Mouse (Mus musculus): ENCODE measurements around the gene Pnrc1.
A peak's percentile ranks its signal among the peaks of the same experiment; 100 is the strongest.

Gene Pnrc1

GRCm38 (mm10) chr4:33270386-33271314 is 19.3 kb downstream of the Pnrc1 start:
- DNase-seq (ENCODE audit: low spot score in 2 of 2): no peak

DNA sequence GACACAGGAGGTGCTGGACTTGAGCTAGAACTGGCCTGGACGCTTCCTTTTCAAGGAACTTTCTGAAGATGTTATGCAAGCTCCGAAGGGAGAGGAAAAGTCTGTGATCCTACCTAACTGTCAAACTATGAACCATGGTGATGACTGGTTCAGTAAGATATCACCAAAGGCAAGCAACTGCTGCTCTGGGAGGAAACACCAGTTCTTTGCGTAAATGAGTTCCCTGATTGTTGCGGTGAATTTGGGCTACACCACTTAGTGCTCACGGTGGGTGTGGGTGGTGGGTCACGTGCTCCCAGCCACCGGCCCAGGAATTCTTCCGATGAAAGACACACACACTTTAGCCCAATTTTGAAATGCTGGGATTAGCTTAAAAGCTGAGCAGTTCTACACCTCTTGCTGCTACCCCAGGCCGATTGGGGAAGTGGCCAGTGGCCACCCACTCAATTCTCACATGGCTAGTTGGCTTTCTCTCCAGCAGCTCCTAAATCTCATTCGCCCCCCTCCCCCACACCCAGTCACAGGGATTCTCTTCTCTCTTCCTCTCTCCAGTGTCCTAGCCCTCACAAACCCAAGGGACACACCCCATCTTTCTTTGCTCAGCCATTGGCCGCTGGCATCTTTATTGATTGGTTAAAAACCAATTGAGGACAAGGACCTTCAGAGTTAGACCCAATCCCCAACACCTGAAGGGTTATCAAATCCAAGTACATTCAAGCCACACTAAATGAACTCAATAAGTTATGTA is 24.8 kb downstream of the Pnrc1 start:
- DNase-seq (ENCODE audit: low spot score in 2 of 2): no peak

DNA sequence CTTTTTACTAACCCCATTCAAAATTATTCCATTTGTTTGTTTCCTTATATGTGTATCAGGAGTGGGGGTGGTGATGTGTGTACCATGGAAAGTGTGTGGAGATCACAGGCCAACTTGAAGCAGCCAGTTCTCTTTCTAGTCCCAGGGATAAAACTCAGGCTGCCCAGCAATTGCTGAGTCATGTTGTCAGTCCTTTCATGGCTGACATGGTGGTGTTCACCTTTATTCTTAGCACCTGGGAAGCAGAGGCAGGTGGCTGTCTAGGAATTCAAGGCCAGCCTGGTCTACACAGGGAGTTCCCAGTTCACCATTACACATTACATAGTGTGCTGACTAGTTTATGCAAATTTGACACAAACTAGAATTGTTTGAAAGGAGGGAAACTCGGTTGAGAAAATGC is 27.1 kb downstream of the Pnrc1 start:
- no peak for DNase-seq (ENCODE audit: low spot score in 2 of 2)

DNA sequence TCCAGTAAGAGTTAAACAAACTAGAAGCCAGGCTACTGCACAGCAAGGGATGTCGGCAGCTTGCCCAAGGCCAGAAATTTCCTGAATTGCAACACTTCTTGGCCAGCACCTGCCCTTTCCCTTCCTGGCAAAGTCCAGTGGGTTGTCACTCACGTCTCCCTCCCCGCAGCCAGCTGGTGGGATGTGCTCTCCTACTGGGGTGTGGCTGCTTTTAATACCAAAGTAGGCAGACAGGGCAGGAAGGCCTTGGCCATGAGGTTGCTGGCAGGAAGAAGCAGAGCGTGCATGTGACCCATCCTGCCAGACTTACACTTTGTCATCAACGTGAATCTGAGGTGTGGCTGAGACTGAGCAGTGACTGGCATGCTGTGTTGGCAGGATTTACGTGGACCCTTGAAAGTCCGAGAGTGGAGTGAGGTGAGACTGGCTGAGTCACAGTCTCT is 28.6 kb downstream of the Pnrc1 start:
- DNase-seq (ENCODE audit: low spot score in 2 of 2): peak; percentile 40 to 52

DNA sequence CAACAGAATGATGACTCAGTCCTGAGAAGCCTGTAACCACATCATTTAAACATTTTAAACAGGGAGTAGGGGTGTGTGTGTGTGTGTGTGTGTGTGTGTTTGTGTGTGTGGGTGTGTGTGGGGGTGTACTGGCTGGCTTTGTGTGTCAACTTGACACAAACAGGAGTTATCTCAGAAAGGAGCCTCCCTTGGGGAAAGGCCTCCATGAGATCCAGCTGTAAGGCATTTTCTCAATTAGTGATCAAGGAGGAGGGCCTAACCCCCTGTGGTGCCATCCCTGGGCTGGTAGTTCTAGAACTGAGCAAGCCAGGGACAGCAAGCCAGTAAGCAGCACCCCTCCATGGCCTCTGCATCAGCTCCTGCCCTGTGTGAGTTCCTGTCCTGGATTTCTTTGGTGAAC is 29.7 kb downstream of the Pnrc1 start:
- no peak for DNase-seq (ENCODE audit: low spot score in 2 of 2)

GRCm38 (mm10) chr4:33257263-33257964 is 32.5 kb downstream of the Pnrc1 start:
- no peak for DNase-seq (ENCODE audit: low spot score in 2 of 2)

GRCm38 (mm10) chr4:33254706-33255105 is 35.3 kb downstream of the Pnrc1 start:
- no peak for DNase-seq (ENCODE audit: low spot score in 2 of 2)

- DNase-seq (ENCODE audit: low spot score in 2 of 2): no peak
These were observed 39.1 kb downstream of the Pnrc1 start for GRCm38 (mm10) chr4:33250867-33251266.

GRCm38 (mm10) chr4:33249716-33250230 is 40.2 kb downstream of the Pnrc1 start:
- no peak for DNase-seq (ENCODE audit: low spot score in 2 of 2)

GRCm38 (mm10) chr4:33248915-33249314 is 41.0 kb downstream of the Pnrc1 start:
- no peak for DNase-seq (ENCODE audit: low spot score in 2 of 2)

- DNase-seq (ENCODE audit: low spot score in 2 of 2): peak; percentile 98 to 99
These were observed 41.7 kb downstream of the Pnrc1 start for GRCm38 (mm10) chr4:33248062-33248889.

- DNase-seq (ENCODE audit: low spot score in 2 of 2): peak; percentile 98 to 99
These were observed 42.4 kb downstream of the Pnrc1 start for GRCm38 (mm10) chr4:33247479-33248053.

GRCm38 (mm10) chr4:33245853-33246395 is 44.0 kb downstream of the Pnrc1 start:
- DNase-seq (ENCODE audit: low spot score in 2 of 2): no peak

DNA sequence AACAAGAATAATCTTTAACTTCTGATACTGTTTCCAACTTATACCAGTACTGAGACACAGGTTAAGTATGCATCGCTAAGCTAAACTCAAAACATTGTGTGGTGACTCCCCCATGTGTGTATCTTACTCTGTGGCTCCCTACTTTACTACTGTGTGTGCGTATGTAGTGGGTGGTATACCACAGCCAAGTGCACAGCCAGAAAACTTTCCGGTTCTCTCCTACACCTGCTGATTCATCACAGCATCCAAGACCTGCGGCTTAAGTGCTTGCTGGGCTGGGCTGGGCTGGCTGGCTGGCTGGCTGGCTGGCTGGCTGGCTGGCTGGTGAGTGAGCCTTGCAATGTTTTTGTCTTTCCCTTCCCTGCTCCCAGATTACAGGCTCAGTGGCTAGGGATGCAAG is 46.0 kb downstream of the Pnrc1 start:
- peak; percentile 29 to 42 for DNase-seq (ENCODE audit: low spot score in 2 of 2)

DNA sequence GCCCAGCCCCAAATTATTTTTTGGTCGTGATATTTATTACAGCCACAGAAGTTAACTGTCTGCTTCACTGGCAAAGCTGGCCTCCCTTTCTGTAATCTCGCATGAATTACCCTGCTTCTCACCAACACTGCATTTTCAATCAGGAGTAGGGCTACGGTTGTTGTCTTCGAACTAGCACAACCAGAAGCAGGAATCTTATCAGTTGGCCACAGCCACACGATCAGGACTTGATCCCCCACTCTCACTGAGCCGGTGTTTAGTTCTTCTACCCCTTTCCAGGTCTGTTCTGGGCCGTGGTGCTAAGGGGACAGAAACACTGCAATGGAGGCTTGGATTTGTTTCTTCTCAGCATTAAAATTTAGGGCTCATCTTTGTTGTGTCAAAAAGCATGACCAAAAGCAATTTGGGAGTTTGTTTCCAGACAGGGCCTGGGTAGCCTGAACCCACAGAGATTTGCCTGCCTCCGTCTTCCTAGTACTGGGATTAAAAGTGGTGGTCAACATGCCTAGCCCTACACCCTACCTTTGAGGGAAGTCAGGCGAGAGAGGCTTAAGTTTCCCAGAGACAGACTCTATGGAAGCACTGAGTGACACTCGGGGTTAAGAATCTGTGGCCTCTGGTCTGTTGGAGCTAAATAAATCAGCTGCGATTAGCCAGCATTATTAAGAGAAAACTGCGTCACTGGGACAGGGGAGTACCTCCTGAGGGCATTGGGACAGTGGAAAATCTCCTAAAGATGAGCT is 46.8 kb downstream of the Pnrc1 start:
- DNase-seq (ENCODE audit: low spot score in 2 of 2): no peak

DNA sequence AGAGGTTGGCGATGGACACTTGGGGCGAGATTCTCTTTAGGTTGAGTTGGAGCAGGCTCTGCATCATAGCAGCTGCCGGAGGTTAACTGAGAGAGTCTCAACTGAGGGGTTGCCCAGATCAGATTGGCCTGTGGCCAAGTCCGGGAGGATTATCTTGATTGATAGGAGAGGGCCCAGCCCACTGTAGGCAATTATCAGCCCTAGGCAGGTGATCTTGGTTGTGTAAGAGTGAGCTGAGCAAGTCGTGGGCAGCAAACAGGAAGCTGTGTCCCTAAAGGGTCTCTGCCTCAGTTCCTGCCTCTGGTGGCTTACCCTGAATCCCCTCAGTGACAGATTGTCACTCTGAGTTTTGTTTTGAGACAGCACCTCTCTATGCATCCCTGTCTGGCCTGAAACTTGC is 47.4 kb downstream of the Pnrc1 start:
- peak in 1 of 2 experiments; percentile 16 for DNase-seq (ENCODE audit: low spot score in 2 of 2)

- DNase-seq (ENCODE audit: low spot score in 2 of 2): no peak
These were observed 59.1 kb downstream of the Pnrc1 start for GRCm38 (mm10) chr4:33230881-33231280.

DNA sequence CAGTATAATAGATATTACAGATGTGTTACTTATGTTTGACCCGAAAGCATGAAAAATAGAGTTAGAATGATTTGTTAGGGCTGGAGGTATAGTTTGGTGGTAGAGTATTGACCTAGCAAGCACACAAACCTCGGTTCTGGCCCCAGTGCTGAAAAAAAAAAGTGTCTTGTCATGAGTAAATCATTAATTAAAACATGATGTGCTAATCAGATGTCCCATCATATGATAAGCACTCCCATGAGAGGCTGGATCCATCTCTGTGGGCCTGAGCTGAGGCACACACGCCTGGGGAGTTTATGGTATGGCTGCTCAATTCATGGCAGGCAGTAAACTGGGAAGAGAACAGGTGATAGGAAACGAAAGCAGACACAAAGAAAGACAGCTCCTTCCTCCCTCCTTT is 60.3 kb downstream of the Pnrc1 start:
- DNase-seq (ENCODE audit: low spot score in 2 of 2): no peak

- no peak for DNase-seq (ENCODE audit: low spot score in 2 of 2)
These were observed 62.8 kb downstream of the Pnrc1 start for GRCm38 (mm10) chr4:33227164-33227563.

All from natural killer cell, adult 2 months (primary cell).